Mouse (Mus musculus) lung, postnatal 0 days (tissue): ENCODE measurements around the gene Rmi1.

Experiments used
- CTCF ChIP-seq: IDR thresholded peaks from 2 replicates; pipeline ENCODE4 v1.5.1; 2016; ENCODE audit warnings: antibody characterized with exemption, mild to moderate bottlenecking
- EP300 ChIP-seq: IDR thresholded peaks from 2 replicates; pipeline ENCODE4 v1.6.1; 2016; ENCODE audit warnings: antibody characterized with exemption, mild to moderate bottlenecking, control low read depth

DNA sequence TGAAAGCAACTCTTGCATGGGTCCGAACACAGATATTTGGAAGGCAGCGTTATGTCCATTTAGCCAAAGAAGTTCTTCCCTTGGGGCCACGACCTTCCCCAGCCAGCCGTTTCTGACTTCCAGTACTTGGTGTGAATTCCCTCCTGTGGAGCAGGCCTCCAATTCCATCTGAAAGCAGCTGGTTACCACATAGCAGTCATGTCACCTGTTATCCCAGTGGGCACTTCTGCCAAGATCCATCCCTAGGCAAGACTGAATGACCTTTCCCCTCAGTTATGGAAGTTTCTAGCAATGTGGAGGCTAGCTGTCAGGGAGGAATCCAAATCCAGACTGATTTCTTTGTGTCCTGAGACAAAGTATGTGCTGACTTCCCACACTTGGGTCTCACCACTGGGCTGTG is 19.0 kb downstream of the Rmi1 start:
- no peak for TF ChIP-seq CTCF
- no peak for TF ChIP-seq EP300
